Mouse (Mus musculus): Measurements from ENCODE around the gene Selenoh.

The Selenoh gene

GRCm38 (mm10) chr2:84670569-84670933 lies at the start of gene Selenoh:
Gene Selenoh, minus strand, starts transcription at chr2:84670770.
- DNase-seq (ENCODE audit: low spot score in 2 of 2): peak; percentile 79 to 84

DNA sequence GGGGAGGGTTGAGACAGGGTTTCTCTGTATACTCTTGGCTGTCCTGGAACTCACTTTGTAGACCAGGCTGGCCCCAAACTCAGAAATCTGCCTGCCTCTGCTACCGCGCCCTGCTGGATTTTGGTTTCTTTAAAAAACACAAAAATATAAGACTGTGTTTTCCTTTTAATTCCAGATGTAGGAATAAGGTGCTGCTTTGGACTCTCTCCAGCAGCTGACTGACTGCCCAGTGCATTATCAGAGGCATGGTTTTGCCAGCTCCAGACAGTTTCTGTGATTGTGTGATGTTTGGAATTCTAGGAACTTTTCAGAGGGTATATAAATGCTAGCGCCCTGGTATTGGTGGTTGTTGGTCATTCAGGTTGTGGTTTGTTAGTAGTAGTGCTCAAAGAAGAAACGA lies 46.8 kb upstream of the Selenoh start:
- no peak for DNase-seq (ENCODE audit: low spot score in 2 of 2)

DNA sequence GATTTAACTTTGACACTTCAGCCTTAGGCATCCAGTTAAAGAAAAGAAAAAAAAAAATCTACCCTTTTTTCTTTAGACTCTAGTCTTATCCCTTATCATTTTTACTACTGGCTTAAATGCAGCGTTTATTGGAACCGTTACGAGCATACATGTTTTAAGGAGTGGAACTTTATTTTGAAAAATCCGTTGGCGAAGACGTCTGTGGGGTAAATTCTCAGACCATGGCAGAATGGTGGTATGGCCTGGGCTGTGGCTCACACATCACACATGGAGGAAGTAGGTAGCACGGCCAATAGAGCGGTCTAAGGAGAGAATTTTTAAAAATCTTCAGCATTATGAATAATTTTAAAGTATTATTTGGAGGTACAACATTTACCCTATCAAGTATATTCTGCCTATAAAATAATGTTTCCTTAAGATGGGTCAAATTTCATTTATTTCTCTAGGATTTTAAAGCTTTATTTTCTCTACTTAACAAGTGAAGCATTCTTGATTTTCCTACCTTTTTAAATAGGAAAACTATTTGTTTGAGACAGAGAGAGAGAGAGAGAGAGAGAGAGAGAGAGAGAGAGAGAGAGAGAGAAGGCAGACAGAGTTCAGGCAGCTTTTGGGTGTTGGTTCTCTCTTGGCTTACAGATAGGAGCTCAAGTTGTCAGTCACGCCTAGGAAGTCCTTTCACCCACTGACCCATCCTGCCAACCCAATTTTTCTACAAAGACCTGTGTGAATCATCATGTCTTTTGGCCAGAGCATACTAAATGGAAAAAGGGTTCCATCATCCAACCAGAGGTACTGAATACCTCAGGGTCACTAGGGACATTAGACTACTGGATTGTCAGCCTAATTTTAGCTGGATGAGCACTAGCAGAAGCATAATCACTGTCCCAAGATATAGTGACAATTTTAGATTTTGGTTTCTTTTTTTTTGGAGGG lies 46.1 kb upstream of the Selenoh start:
- DNase-seq (ENCODE audit: low spot score in 2 of 2): no peak

DNA sequence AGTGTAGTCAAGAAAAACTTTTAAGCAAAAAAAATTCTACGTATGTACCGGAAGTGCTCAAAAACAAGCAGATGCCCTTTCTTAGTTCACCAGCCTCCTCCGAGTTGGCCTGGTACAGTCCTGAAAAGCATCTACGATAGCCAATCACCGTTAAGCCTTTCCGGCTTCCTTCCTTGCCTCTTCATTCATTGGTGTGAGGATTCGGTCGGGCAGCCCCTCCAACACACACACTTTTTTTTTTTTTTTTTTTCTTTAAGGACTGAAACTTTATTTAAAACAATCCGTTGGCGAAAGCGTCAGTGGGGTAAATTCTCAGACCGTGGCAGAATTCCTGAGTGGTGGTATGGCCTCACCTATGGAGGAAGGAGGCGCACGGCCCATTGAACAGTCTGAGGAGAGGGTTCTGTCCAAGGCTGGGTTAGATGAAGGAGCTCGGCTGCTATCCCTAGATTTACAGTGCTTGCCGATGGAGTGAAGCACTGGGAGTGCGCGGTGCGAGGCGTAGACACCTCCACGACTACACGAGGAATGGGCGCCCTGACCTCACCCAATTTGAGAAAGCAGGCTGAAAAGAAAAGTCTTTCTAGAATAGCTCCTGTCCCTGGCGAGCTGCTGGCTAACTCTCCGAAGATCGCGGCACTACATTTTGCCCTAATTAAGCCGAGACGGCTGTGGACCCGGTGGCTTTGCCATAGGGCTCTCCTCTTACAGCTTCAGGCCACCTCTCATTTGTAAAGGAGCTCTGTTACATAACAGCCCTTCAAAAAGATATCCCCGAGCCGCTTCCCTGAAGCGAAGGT lies 45.2 kb upstream of the Selenoh start:
- peak; percentile 86 to 93 for DNase-seq (ENCODE audit: low spot score in 2 of 2)

DNA sequence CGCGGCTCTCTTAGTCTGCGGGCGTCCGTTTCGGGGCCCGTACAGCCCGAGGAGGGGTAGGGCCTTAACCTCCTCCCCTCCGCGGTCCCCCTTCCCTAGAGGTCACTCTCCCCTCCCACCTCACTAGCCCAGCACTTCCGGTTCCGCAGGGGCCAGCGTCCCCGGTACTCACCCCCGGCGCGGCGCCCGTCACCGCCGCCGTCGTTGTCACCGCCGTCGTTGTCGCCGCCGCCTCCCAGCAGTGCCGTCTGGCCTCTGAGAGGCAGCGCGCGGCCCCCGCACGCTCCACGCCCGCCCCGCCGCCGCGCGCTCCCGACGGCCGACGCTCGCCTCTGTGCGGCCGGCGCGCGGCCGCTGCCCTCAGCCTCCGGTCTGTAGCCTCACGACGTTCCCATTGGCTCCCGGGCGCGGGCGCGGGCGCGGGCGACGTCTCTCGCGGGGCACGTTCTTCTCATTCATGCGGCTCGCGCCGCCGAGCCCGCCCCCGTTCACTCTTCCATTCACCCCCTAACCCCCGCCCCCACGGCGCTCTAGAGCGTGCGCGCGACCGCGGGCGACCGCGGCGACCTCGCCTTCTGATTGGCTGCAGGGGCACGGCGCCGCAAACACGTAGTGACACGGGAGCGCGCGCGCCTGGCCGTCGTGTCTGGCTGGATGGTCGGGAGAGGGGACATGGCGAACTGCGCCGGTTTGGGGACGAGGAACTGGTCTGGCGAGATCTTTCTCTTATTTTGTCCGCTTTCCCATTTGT lies 44.4 kb upstream of the Selenoh start, which contains the start of gene Zdhhc5:
Gene Zdhhc5, minus strand, starts transcription at position 370 of the 751 bp plus-strand sequence.
- peak; percentile 97 to 98 for DNase-seq (ENCODE audit: low spot score in 2 of 2)

- peak in 1 of 2 experiments; percentile 25 for DNase-seq (ENCODE audit: low spot score in 2 of 2)
Observed at GRCm38 (mm10) chr2:84714422-84714810, 43.8 kb upstream of the Selenoh start.

DNA sequence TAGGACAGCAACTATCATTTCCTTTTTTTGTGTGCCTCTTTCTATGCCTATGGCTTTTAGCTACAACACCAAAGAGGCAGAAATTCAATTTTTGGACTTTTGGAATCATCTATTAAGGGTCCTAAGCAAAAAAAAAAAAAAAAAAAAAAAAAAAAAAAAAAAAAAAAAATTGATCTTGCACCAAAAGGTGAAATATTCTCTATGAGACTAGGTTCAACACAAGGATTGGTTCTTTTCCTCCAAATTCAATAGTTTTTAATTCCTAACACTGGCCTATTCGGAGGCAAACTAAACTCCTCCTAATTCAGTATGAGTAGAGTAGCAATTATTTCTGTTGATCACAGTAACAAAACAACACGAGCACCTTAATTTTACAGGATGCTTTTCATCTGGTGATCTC lies 41.3 kb upstream of the Selenoh start:
- no peak for DNase-seq (ENCODE audit: low spot score in 2 of 2)

DNA sequence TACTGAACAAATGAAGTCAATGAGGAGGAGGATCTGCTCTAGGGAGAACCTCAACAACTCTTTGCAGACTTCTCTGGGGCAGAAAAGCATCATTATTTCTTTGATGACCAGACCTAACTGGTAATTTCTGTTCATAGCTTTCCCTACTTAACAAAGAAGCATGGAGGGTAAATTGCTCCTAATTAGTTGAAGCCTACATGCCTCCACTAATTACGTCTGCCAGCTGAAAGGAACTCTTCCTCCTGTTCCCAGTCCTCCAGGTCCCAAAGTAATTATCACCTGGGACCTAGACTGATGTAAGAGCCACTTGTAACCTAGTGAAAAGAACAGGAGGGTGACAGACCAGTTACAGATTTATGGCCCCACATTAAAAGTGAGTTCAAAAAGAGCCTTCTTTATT lies 37.0 kb upstream of the Selenoh start:
- no peak for DNase-seq (ENCODE audit: low spot score in 2 of 2)

DNA sequence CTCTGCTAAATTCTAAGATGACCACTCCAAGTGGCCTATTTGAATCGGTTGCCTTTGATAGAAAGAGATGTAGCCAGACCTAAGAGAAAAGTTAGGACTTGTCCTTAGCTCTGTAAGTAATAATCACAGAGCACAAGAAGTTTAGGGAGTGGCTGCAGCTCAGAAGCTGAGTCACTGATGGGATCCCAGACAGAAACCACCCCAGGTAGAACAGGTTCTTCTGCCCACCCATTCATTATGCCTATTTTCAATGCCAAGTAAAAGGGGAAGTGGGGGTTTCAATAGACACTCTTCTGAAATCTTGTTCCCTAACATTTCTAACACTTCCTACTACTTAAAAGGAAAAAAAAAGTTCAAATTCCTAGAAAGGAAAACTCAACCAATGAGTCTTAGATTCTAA lies 34.7 kb upstream of the Selenoh start:
- no peak for DNase-seq (ENCODE audit: low spot score in 2 of 2)

- DNase-seq (ENCODE audit: low spot score in 2 of 2): no peak
Observed at GRCm38 (mm10) chr2:84704329-84704728, 33.8 kb upstream of the Selenoh start.

DNA sequence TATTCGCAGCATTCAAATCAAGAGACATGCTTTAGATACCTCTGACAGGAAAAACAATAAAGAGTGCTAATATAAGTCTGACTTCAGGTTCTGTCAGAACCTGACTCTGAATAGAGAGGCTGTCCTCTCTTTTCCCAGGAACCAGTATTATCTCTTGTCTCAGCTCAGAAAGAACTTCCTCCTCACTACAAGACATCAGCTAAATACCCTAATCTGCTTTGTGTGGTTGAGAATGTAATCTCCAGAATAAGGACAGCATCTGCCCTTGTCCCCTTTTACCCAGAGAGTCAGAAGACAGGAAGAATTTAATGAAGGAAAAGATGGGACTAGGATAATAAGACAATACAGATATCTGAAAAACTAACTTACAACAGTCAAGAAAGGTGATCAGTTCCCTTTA lies 32.9 kb upstream of the Selenoh start:
- DNase-seq (ENCODE audit: low spot score in 2 of 2): no peak

DNA sequence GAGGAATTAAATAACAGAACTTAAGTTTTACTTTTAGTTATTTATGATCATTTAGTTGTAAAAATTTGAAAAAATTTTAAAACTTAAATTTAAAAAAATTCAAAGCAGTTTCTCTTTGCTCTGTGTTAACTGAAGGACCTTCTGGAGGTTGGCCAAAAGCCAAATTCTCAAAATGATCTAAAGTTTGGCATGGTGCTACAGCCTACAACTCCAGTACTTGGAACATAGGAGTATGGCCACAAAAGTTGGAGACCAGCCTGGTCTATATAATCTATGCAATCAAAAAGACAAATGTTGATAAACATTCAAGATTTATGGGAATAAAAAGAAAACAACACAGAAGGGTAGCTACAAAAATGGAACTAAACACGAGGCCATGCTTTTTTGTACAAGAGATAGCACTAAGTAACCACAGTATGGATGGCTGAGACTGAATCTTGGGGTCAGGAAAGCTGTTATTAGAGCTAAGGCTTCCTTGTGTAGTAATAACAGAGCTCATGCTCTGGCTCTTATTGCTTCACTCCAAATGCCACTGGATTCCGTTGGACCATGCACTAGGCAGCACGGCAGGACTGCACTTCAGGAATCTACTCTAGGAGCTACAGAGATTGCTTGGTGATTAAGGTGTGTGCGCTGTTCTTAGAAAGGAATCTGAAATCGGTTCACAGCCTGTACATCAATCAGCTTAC lies 24.6 kb upstream of the Selenoh start:
- no peak for DNase-seq (ENCODE audit: low spot score in 2 of 2)

GRCm38 (mm10) chr2:84690050-84690449 lies 19.5 kb upstream of the Selenoh start:
- no peak for DNase-seq (ENCODE audit: low spot score in 2 of 2)

- no peak for DNase-seq (ENCODE audit: low spot score in 2 of 2)
Observed at GRCm38 (mm10) chr2:84688080-84688844, 17.7 kb upstream of the Selenoh start.

- DNase-seq (ENCODE audit: low spot score in 2 of 2): no peak
Observed at GRCm38 (mm10) chr2:84682605-84683183, 12.1 kb upstream of the Selenoh start.

DNA sequence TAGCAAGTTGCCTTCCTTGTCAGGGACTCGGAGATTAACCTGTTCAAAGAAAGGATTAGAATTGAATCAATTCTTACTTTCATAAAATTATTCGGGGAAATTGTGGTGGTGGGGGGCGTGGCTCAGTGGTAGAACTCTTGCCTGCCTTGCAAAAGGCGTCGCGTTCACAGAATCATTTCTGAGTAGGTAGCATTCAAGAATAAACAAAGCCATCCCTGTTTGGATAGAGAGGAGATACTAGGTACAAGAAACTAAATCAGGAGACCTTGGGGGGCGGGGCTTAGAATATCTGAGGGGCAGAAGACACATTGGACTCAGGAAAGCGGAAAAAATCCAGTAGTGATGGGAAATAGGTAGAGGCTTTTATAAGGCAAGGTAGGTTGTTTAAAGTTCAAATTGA lies 8.4 kb upstream of the Selenoh start, which contains the start of gene Tmx2:
Gene Tmx2, minus strand, starts transcription at position 125 of the 400 bp plus-strand sequence.
- DNase-seq (ENCODE audit: low spot score in 2 of 2): no peak

GRCm38 (mm10) chr2:84677968-84678880 lies 7.7 kb upstream of the Selenoh start, which contains the start of the genes Gm28635 and Med19:
Gene Gm28635, minus strand, starts transcription at chr2:84678041.
Gene Med19, plus strand, starts transcription at chr2:84678402.
- peak; percentile 93 to 98 for DNase-seq (ENCODE audit: low spot score in 2 of 2)

- no peak for DNase-seq (ENCODE audit: low spot score in 2 of 2)
Observed at GRCm38 (mm10) chr2:84677270-84677967, 6.8 kb upstream of the Selenoh start.

All from right cerebral cortex, postnatal 36 days (tissue).